Mouse (Mus musculus) bone marrow, adult 2 months (tissue): Measurements from ENCODE around the gene Hck.

Experiments
- CTCF ChIP-seq: fragments of 200-500 bp; IDR thresholded peaks from 2 replicates; pipeline ENCODE4 v1.5.1; 2011; ENCODE audit warnings: low read length, control low read depth; ENCODE audit not compliant: control insufficient read depth, insufficient read depth
- POLR2A ChIP-seq: fragments of 200-500 bp; IDR thresholded peaks from 2 replicates; pipeline ENCODE4 v1.6.1; 2011; ENCODE audit warnings: low read depth, mild to moderate bottlenecking, control low read depth, low read length, borderline replicate concordance; ENCODE audit not compliant: control insufficient read depth

GRCm38 (mm10) chr2:153139158-153139557 lies 30.9 kb downstream of the Hck start:
- TF ChIP-seq POLR2A: no peak
- no peak for TF ChIP-seq CTCF
